Mouse (Mus musculus): ENCODE measurements around the gene Slc16a3. TPM values are rescaled to one million over a fixed set of nuclear protein-coding genes. Genes with fewer than 3 reads are reported as not detected.

The Slc16a3 gene
- polyA plus RNA-seq, 1 experiment from 2014 or later: 2.9 TPM

DNA sequence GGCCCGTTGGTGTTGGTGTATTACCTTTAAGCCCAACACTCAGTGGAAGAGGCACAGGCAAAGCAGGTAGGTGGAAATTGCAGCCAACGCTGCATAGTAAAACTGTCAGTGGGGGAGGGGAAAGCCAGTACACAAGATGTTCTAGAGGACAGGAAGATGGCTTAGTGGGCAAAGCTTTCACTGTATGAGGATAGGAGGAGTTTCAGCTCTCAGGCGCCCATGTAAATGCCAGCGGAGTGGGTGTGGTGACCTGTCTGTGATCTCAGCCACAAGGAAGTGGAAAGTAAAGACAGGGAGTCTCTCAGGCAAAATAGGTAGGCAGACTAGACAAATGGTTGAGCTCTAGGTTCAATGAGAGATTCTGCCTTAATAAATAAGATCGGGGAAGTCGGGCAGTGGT is 7.3 kb upstream of the Slc16a3 start:
- Histone ChIP-seq H3K9ac (replicated peaks; ENCODE audit: low read depth, low read length) (no peak overlapping the region), H3K4me1 (ENCODE audit: control insufficient read depth, insufficient read depth, low read length) (no peaks in the 10 kb centered on the region), H3K4me3 (ENCODE audit: low read depth, low read length) (no peak overlapping the region), H3K4me2 (ENCODE audit: low read depth, low read length) (no peak overlapping the region), H3K9me3 (ENCODE audit: control insufficient read depth, low read length) (no peaks in the 10 kb centered on the region), H3K27ac (ENCODE audit: low read depth, low read length) (no peak overlapping the region), H3K36me3 (ENCODE audit: control insufficient read depth, insufficient read depth, low read length) (no peaks in the 10 kb centered on the region), H3K27me3 (ENCODE audit: control insufficient read depth, insufficient read depth, low read length) (no peaks in the 10 kb centered on the region)
- no peak for ATAC-seq (ENCODE audit: low read depth)
- WGBS: 92% methylated on average over 6 of the region's 6 CpGs

DNA sequence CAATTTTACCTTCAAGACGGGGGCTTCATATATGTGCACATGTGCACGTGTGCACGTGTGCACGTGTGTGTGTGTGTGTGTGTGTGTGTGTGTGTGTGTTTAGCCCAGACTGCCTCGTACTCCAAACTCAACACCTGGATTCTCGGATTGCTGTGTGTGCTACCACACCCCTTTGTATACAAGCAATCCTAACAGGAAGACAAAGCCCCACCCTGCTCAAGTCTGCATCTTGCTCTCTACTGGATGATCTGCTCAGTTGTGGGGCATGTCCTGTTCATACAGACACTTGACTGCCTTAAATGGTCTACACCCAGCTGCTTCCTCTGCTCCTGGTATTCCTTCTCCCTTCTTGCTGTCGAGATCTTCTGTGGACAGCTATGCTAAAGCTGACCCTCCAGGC is 3.0 kb upstream of the Slc16a3 start:
- ATAC-seq (ENCODE audit: low read depth): no peak
- Histone ChIP-seq H3K4me2 (ENCODE audit: low read depth, low read length) (no peak overlapping the region), H3K27ac (ENCODE audit: low read depth, low read length) (no peak overlapping the region), H3K27me3 (ENCODE audit: control insufficient read depth, insufficient read depth, low read length) (peaks cover 19% of the 10 kb centered on the region), H3K9me3 (ENCODE audit: control insufficient read depth, low read length) (no peaks in the 10 kb centered on the region), H3K36me3 (ENCODE audit: control insufficient read depth, insufficient read depth, low read length) (no peaks in the 10 kb centered on the region), H3K9ac (replicated peaks; ENCODE audit: low read depth, low read length) (no peak overlapping the region), H3K4me3 (ENCODE audit: low read depth, low read length) (no peak overlapping the region), H3K4me1 (ENCODE audit: control insufficient read depth, insufficient read depth, low read length) (0 out of 2 replicates have a peak, but pooled peaks cover 6% of the 10 kb centered on the region)
- 95% methylated on average over 7 of the region's 7 CpGs for WGBS

DNA sequence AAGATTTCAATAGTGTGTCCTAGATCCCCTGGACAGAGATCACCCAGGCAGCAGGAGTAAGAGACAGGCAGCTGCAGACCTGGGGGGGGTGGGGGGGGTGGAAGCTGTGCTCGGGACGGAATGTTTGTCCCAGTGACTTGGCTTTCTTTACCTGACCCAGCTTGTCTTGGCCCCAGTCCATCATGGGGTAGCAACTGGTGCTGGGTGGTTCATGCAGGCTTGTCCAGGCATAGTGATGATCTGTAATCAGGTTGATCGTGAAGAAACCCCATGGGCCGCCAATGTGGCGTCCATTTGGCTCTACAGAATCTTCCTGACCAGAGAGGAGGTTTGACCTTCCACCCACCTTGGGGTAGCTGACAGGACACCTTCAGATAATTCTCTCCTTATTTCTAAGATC is 2.4 kb upstream of the Slc16a3 start:
- H3K4me3 ChIP-seq (ENCODE audit: low read depth, low read length): no peak overlapping the region
- peaks cover 6% of the 10 kb centered on the region; the same call in 1 of the 2 replicates for H3K4me1 ChIP-seq (ENCODE audit: control insufficient read depth, insufficient read depth, low read length)
- 98% methylated on average over 5 of the region's 5 CpGs for WGBS
- no peak overlapping the region for H3K27ac ChIP-seq (ENCODE audit: low read depth, low read length)
- no peak overlapping the region for H3K4me2 ChIP-seq (ENCODE audit: low read depth, low read length)
- H3K9ac ChIP-seq (replicated peaks; ENCODE audit: low read depth, low read length): no peak overlapping the region
- H3K9me3 ChIP-seq (ENCODE audit: control insufficient read depth, low read length): no peaks in the 10 kb centered on the region
- ATAC-seq (ENCODE audit: low read depth): no peak
- H3K27me3 ChIP-seq (ENCODE audit: control insufficient read depth, insufficient read depth, low read length): peaks cover 22% of the 10 kb centered on the region
- H3K36me3 ChIP-seq (ENCODE audit: control insufficient read depth, insufficient read depth, low read length): no peaks in the 10 kb centered on the region

DNA sequence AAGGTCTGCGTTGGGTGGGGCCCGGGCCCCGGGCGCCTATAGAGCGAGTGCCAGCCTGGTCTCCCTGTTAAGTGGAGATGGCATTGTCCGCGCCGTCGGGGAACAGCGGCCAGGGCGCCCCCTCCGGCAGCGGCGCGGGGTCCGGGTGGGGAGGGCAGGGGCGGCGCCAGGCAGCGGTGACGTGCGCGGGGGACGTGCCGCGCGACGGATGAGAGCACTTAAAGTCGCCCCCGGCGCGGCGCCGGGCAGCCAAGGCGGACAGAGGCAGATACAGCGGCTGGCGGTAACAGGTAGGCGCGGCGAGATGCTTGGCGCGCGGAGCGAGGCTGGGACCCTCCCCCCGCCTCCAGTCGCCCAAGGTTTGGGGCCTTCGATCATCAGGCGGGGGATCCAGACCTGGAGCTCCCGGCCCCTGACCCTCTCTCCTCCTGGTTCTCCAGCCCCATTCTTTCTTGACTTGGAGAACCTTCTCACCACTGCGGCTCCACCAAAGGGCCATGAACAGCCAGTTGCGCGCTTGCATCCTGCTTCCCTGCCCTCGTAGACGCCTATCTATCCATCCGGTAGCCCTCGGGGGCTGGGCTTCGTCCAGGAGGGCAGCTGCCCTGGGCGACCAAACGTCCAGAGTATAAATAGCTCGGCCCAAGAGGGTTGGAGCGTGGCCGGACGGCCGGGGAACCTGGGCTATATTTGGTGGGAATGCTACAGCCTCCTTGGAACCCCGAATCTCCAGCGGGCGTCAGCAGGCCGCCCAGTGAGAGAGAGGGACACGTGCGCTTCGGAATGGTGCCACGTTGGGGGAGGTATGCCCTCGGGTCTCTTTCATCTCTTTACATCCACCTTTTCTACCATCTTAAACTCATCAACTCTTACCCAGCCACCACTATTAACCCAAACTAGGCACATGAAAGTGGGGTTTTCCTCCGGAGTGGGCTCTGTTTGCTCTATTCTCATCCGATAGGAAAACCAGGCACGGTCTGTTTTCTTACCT is 876 bp downstream of the Slc16a3 start:
- no peaks in the 10 kb centered on the region for H3K36me3 ChIP-seq (ENCODE audit: control insufficient read depth, insufficient read depth, low read length)
- H3K9me3 ChIP-seq (ENCODE audit: control insufficient read depth, low read length): no peaks in the 10 kb centered on the region
- 0 out of 2 replicates have a peak overlapping the region, but pooled peaks have one; percentile 11 for H3K9ac ChIP-seq (replicated peaks; ENCODE audit: low read depth, low read length)
- H3K27me3 ChIP-seq (ENCODE audit: control insufficient read depth, insufficient read depth, low read length): peaks cover 22% of the 10 kb centered on the region
- no peak for ATAC-seq (ENCODE audit: low read depth)
- peak overlapping the region; percentile 29 for H3K4me3 ChIP-seq (ENCODE audit: low read depth, low read length)
- peak overlapping the region; percentile 62 for H3K4me2 ChIP-seq (ENCODE audit: low read depth, low read length)
- 2% methylated on average over 67 of the region's 75 CpGs for WGBS
- H3K27ac ChIP-seq (ENCODE audit: low read depth, low read length): no peak overlapping the region
- peaks cover 12% of the 10 kb centered on the region; the same call in 1 of the 2 replicates for H3K4me1 ChIP-seq (ENCODE audit: control insufficient read depth, insufficient read depth, low read length)

DNA sequence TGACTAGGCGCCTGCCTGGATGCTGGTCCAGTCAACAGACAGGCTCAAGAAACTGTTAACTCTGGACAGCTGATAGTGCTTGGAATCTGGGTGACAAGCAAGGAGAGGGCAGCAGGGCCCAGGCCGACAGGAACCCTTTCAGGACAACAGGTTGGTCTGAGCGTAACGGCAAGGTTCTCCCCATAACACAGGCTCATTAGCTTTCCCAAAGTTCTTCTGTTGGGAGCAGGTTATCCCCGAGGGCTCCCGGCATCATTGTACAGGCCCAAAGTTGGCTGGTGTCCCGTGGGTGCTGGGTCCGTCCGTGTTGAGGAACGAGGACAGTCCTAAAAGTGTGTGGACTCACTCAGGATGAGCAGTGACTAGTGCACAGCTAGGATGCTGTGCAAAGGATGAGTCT is 1.6 kb downstream of the Slc16a3 start:
- ATAC-seq (ENCODE audit: low read depth): no peak
- Histone ChIP-seq H3K36me3 (ENCODE audit: control insufficient read depth, insufficient read depth, low read length) (no peaks in the 10 kb centered on the region), H3K27me3 (ENCODE audit: control insufficient read depth, insufficient read depth, low read length) (peaks cover 22% of the 10 kb centered on the region), H3K9ac (replicated peaks; ENCODE audit: low read depth, low read length) (no peak overlapping the region), H3K9me3 (ENCODE audit: control insufficient read depth, low read length) (no peaks in the 10 kb centered on the region), H3K4me3 (ENCODE audit: low read depth, low read length) (no peak overlapping the region), H3K4me1 (ENCODE audit: control insufficient read depth, insufficient read depth, low read length) (peaks cover 12% of the 10 kb centered on the region; the same call in 1 of the 2 replicates), H3K4me2 (ENCODE audit: low read depth, low read length) (peak overlapping the region; percentile 62; the same call in 1 of the 2 replicates), H3K27ac (ENCODE audit: low read depth, low read length) (no peak overlapping the region)
- whole genome bisulfite sequencing: 5% methylated on average over 10 of the region's 10 CpGs

DNA sequence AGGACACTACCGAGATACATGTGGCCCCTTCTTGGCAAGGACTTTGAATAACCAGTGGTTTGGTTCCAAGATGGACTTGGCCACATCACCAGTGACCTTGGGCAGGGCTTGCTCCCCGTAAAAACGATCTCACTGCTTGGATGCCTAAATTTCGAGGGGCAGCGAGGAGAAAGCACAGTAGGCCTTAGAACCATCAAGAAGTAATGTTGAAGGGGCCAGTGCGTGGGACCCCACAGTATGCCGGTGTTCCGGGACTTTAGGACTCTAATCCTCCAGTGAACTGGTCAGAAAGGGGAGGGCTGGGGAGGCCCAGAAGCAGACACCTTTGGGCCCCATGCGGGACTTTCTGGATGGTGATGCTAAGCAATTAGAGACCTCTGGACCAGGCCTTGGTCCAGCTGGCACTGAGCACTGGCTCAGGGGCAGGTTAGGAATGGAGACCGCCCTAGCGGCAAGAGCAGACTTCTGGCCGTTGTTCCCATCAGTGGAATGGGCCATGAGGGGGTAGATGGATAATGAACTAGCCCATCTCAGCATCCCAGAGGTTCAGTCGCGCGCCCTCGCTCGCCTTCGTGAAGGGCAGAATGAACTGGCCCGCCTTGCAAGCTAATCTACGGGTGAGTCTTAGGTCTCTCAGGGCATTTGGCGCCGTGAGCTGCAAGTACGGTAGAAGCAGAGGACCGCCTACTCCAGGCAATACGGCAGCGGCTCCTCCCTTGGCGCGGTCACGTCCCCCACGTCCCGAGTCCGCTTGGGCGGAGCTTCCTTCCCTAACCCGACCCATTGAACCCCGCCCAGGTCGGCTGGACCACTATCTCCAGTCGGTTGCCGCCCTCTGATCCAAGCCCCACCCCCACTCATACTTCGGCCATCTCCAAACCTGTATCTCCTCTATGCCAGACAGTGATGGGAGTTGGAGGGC is 2.3 kb downstream of the Slc16a3 start:
- peak overlapping the region; percentile 36 for H3K4me3 ChIP-seq (ENCODE audit: low read depth, low read length)
- H3K4me1 ChIP-seq (ENCODE audit: control insufficient read depth, insufficient read depth, low read length): peaks cover 12% of the 10 kb centered on the region; the same call in 1 of the 2 replicates
- ATAC-seq (ENCODE audit: low read depth): peak; percentile 76; the same call in 1 of the 2 replicates
- peaks cover 22% of the 10 kb centered on the region for H3K27me3 ChIP-seq (ENCODE audit: control insufficient read depth, insufficient read depth, low read length)
- H3K9ac ChIP-seq (replicated peaks; ENCODE audit: low read depth, low read length): peak overlapping the region; percentile 21; the same call in 1 of the 2 replicates
- peak overlapping the region; percentile 62 for H3K4me2 ChIP-seq (ENCODE audit: low read depth, low read length)
- H3K9me3 ChIP-seq (ENCODE audit: control insufficient read depth, low read length): no peaks in the 10 kb centered on the region
- 1% methylated on average over 39 of the region's 39 CpGs for WGBS
- H3K27ac ChIP-seq (ENCODE audit: low read depth, low read length): peak overlapping the region; percentile 44; the same call in 1 of the 2 replicates
- no peaks in the 10 kb centered on the region for H3K36me3 ChIP-seq (ENCODE audit: control insufficient read depth, insufficient read depth, low read length)

DNA sequence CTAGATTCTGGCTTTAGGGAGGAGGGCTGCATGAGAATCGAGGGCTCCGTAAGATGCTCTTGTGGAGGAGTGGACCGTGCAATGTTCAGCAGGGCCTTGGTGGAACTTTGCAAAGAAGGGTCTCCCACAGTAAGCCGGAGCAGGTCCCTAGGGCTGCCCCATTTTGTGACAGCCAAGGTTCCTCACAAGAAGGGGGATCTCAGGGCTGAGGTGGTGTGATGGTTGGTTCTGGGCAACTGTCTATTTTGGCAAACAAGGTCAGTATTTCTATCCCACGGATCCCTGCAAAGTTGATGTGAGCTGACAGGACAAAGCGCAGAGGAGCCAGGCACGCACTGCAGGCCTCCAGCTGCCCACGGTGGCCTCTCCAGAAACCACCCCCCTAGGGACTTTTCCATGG is 3.0 kb downstream of the Slc16a3 start:
- 26% methylated on average over 8 of the region's 8 CpGs for WGBS
- Histone ChIP-seq H3K27ac (ENCODE audit: low read depth, low read length) (peak overlapping the region; percentile 44; the same call in 1 of the 2 replicates), H3K9ac (replicated peaks; ENCODE audit: low read depth, low read length) (peak overlapping the region; percentile 21; the same call in 1 of the 2 replicates), H3K4me2 (ENCODE audit: low read depth, low read length) (peak overlapping the region; percentile 62), H3K9me3 (ENCODE audit: control insufficient read depth, low read length) (no peaks in the 10 kb centered on the region), H3K36me3 (ENCODE audit: control insufficient read depth, insufficient read depth, low read length) (no peaks in the 10 kb centered on the region), H3K27me3 (ENCODE audit: control insufficient read depth, insufficient read depth, low read length) (peaks cover 22% of the 10 kb centered on the region), H3K4me1 (ENCODE audit: control insufficient read depth, insufficient read depth, low read length) (peaks cover 12% of the 10 kb centered on the region; the same call in 1 of the 2 replicates), H3K4me3 (ENCODE audit: low read depth, low read length) (peak overlapping the region; percentile 36)
- peak; percentile 19; the same call in 1 of the 2 replicates for ATAC-seq (ENCODE audit: low read depth)

Measured in neural tube, embryonic 14.5 days (tissue).